Mouse (Mus musculus): ENCODE measurements around the gene Rflna. TPM values are rescaled to one million over a fixed set of nuclear protein-coding genes. Genes with fewer than 3 reads are reported as not detected.

The Rflna gene
- polyA plus RNA-seq, 1 experiment = 0.32 TPM

- H3K4me2 ChIP-seq (ENCODE audit: low read depth) = no peak overlapping the region
- no peak overlapping the region for H3K4me3 ChIP-seq
- H3K79me2 ChIP-seq (ENCODE audit: control insufficient read depth, insufficient read depth) = peaks cover 15% of the 10 kb centered on the region
- peaks cover 22% of the 10 kb centered on the region for H3K36me3 ChIP-seq (ENCODE audit: control insufficient read depth, insufficient read depth)
- no peak overlapping the region for H3ac ChIP-seq (ENCODE audit: control insufficient read depth, insufficient read length)
- TF ChIP-seq TCF12 (IDR thresholded peaks at IDR 0.05; ENCODE audit: insufficient read depth, poor library complexity, severe bottlenecking) (no peak), CEBPB (IDR thresholded peaks at IDR 0.05; ENCODE audit: insufficient read depth, poor library complexity, severe bottlenecking) (no peak), USF1 (IDR thresholded peaks at IDR 0.05; ENCODE audit: low read depth) (no peak), POLR2A (IDR thresholded peaks at IDR 0.05; ENCODE audit: insufficient read length, low read depth) (no peak), E2F4 (IDR thresholded peaks at IDR 0.05; ENCODE audit: insufficient read depth) (no peak), REST (IDR thresholded peaks at IDR 0.05; ENCODE audit: insufficient read depth, insufficient read length) (no peak), TCF3 (IDR thresholded peaks at IDR 0.05; ENCODE audit: insufficient read length, low read depth) (no peak), MAX (IDR thresholded peaks at IDR 0.05; ENCODE audit: low read depth) (no peak), POLR2AphosphoS2 (IDR thresholded peaks at IDR 0.05; ENCODE audit: insufficient read length, low read depth) (no peak), MYOD1 (IDR thresholded peaks at IDR 0.05; ENCODE audit: control insufficient read depth in 1 of 3, insufficient read length in 2 of 3, low read depth in 2 of 3) (no peak), SRF (IDR thresholded peaks at IDR 0.05; ENCODE audit: control insufficient read depth, insufficient read length, low read depth) (no peak), MYOG (IDR thresholded peaks at IDR 0.05; ENCODE audit: control insufficient read depth in 1 of 3, insufficient read depth in 1 of 3, insufficient read length in 2 of 3, low read depth in 2 of 3) (no peak)
- H3K27me3 ChIP-seq (ENCODE audit: control insufficient read depth, insufficient read depth, insufficient read length) = no peaks in the 10 kb centered on the region
Observed at GRCm38 (mm10) chr5:125045202-125045601, 42.2 kb downstream of the Rflna start.

GRCm38 (mm10) chr5:125046436-125046835, 43.4 kb downstream of the Rflna start:
- Histone ChIP-seq H3K4me2 (ENCODE audit: low read depth) (no peak overlapping the region), H3K79me2 (ENCODE audit: control insufficient read depth, insufficient read depth) (peaks cover 22% of the 10 kb centered on the region), H3K27me3 (ENCODE audit: control insufficient read depth, insufficient read depth, insufficient read length) (no peaks in the 10 kb centered on the region), H3ac (ENCODE audit: control insufficient read depth, insufficient read length) (no peak overlapping the region), H3K36me3 (ENCODE audit: control insufficient read depth, insufficient read depth) (peaks cover 33% of the 10 kb centered on the region), H3K4me3 (no peak overlapping the region)
- TF ChIP-seq SRF (IDR thresholded peaks at IDR 0.05; ENCODE audit: control insufficient read depth, insufficient read length, low read depth) = no peak
- no peak for TF ChIP-seq REST (IDR thresholded peaks at IDR 0.05; ENCODE audit: insufficient read depth, insufficient read length)
- TF ChIP-seq TCF12 (IDR thresholded peaks at IDR 0.05; ENCODE audit: insufficient read depth, poor library complexity, severe bottlenecking) = no peak
- no peak for TF ChIP-seq CEBPB (IDR thresholded peaks at IDR 0.05; ENCODE audit: insufficient read depth, poor library complexity, severe bottlenecking)
- TF ChIP-seq POLR2A (IDR thresholded peaks at IDR 0.05; ENCODE audit: insufficient read length, low read depth) = no peak
- TF ChIP-seq E2F4 (IDR thresholded peaks at IDR 0.05; ENCODE audit: insufficient read depth) = no peak
- no peak for TF ChIP-seq MYOG (IDR thresholded peaks at IDR 0.05; ENCODE audit: control insufficient read depth in 1 of 3, insufficient read depth in 1 of 3, insufficient read length in 2 of 3, low read depth in 2 of 3)
- TF ChIP-seq MAX (IDR thresholded peaks at IDR 0.05; ENCODE audit: low read depth) = no peak
- TF ChIP-seq MYOD1 (IDR thresholded peaks at IDR 0.05; ENCODE audit: control insufficient read depth in 1 of 3, insufficient read length in 2 of 3, low read depth in 2 of 3) = no peak
- no peak for TF ChIP-seq TCF3 (IDR thresholded peaks at IDR 0.05; ENCODE audit: insufficient read length, low read depth)
- no peak for TF ChIP-seq POLR2AphosphoS2 (IDR thresholded peaks at IDR 0.05; ENCODE audit: insufficient read length, low read depth)
- TF ChIP-seq USF1 (IDR thresholded peaks at IDR 0.05; ENCODE audit: low read depth) = no peak

GRCm38 (mm10) chr5:125049481-125049880, 46.5 kb downstream of the Rflna start:
- no peaks in the 10 kb centered on the region for H3K27me3 ChIP-seq (ENCODE audit: control insufficient read depth, insufficient read depth, insufficient read length)
- H3K79me2 ChIP-seq (ENCODE audit: control insufficient read depth, insufficient read depth) = peaks cover 30% of the 10 kb centered on the region
- peaks cover 43% of the 10 kb centered on the region for H3K36me3 ChIP-seq (ENCODE audit: control insufficient read depth, insufficient read depth)
- no peak for TF ChIP-seq POLR2A (IDR thresholded peaks at IDR 0.05; ENCODE audit: insufficient read length, low read depth)
- no peak overlapping the region for H3ac ChIP-seq (ENCODE audit: control insufficient read depth, insufficient read length)
- H3K4me3 ChIP-seq = no peak overlapping the region
- H3K4me2 ChIP-seq (ENCODE audit: low read depth) = no peak overlapping the region

GRCm38 (mm10) chr5:125052237-125052602, 49.2 kb downstream of the Rflna start:
- Histone ChIP-seq H3K4me3 (no peak overlapping the region), H3K79me2 (ENCODE audit: control insufficient read depth, insufficient read depth) (peaks cover 52% of the 10 kb centered on the region), H3K4me2 (ENCODE audit: low read depth) (peak overlapping the region; percentile 87), H3ac (ENCODE audit: control insufficient read depth, insufficient read length) (no peak overlapping the region), H3K36me3 (ENCODE audit: control insufficient read depth, insufficient read depth) (peaks cover 40% of the 10 kb centered on the region), H3K27me3 (ENCODE audit: control insufficient read depth, insufficient read depth, insufficient read length) (no peaks in the 10 kb centered on the region)
- TF ChIP-seq TCF3 (IDR thresholded peaks at IDR 0.05; ENCODE audit: insufficient read length, low read depth) (no peak), MYOG (IDR thresholded peaks at IDR 0.05; ENCODE audit: control insufficient read depth in 1 of 3, insufficient read depth in 1 of 3, insufficient read length in 2 of 3, low read depth in 2 of 3) (peak in 1 of 3 experiments; percentile 52), POLR2AphosphoS2 (IDR thresholded peaks at IDR 0.05; ENCODE audit: insufficient read length, low read depth) (peak; percentile 5), MYOD1 (IDR thresholded peaks at IDR 0.05; ENCODE audit: control insufficient read depth in 1 of 3, insufficient read length in 2 of 3, low read depth in 2 of 3) (peak in 1 of 3 experiments; percentile 47), POLR2A (IDR thresholded peaks at IDR 0.05; ENCODE audit: insufficient read length, low read depth) (no peak)

- H3K79me2 ChIP-seq (ENCODE audit: control insufficient read depth, insufficient read depth) = peaks cover 58% of the 10 kb centered on the region
- H3K4me3 ChIP-seq = no peak overlapping the region
- H3ac ChIP-seq (ENCODE audit: control insufficient read depth, insufficient read length) = no peak overlapping the region
- TF ChIP-seq CEBPB (IDR thresholded peaks at IDR 0.05; ENCODE audit: insufficient read depth, poor library complexity, severe bottlenecking) (no peak), TCF12 (IDR thresholded peaks at IDR 0.05; ENCODE audit: insufficient read depth, poor library complexity, severe bottlenecking) (no peak), MYOG (IDR thresholded peaks at IDR 0.05; ENCODE audit: control insufficient read depth in 1 of 3, insufficient read depth in 1 of 3, insufficient read length in 2 of 3, low read depth in 2 of 3) (peak in 1 of 3 experiments; percentile 21)
- no peaks in the 10 kb centered on the region for H3K27me3 ChIP-seq (ENCODE audit: control insufficient read depth, insufficient read depth, insufficient read length)
- peak overlapping the region; percentile 87 for H3K4me2 ChIP-seq (ENCODE audit: low read depth)
- peaks cover 33% of the 10 kb centered on the region for H3K36me3 ChIP-seq (ENCODE audit: control insufficient read depth, insufficient read depth)
Observed at GRCm38 (mm10) chr5:125052603-125053488, 49.8 kb downstream of the Rflna start.

Measured in myocyte (in vitro differentiated cells).